Mouse (Mus musculus): ENCODE data around the gene Krt42. TPM values are rescaled to one million over a fixed set of nuclear protein-coding genes. Genes with fewer than 3 reads are reported as not detected.
"Not testable (repeated sequence)": the region's sequence is repeated elsewhere in the genome, so short reads cannot be mapped to it uniquely, and the experiment has no call there.

Gene Krt42
- polyA plus RNA-seq, 1 experiment from 2014 or later = not detected

DNA sequence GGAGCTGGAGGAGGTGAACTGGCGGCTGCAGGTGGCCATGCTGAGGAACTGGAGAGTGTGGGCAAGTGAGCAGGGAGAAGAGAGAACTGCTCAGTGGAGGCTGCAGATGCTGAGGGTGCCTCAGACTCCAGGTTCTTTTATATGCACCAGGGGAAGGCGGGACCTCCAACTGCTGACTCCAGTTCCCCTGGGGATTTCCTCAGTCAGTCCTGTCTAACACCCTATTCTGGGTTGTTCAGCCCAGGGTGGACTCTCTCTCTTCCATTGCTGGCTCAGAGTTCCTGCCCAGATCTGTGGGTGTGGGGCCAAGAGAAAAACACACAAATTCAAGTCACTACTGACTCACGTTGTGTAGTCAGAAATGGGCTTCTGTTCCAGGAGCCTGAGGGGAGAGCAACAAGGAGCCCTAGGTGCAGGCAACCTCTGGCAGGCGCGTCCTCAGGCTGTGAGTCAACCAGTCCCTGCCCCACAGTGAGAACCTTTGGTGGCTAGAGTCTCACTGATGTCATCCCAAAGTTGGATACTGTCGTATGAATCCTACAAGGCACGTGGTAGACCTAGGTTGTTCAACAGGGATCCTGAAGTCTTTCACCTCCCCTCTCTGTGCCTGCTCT, 20.7 kb downstream of the Krt42 start, which contains the start of gene Krt16:
Krt16 (minus strand) TSS at position 51 of the 614 bp plus-strand sequence.
- Histone ChIP-seq H3K4me2 (no peak within 1 kb of the TSS), H3K4me3 (no peak within 1 kb of the TSS), H3K36me3 (ENCODE audit: poor library complexity, severe bottlenecking) (no peaks in the 10 kb centered on the region), H3K9ac (no peak within 1 kb of the TSS), H3K4me1 (no peaks in the 10 kb centered on the region), H3K9me3 (replicated peaks) (no peaks in the 10 kb centered on the region), H3K27me3 (no peaks in the 10 kb centered on the region), H3K27ac (no peak within 1 kb of the TSS)
- ATAC-seq = no peak
- WGBS = 84% methylated on average over 7 of the region's 7 CpGs

DNA sequence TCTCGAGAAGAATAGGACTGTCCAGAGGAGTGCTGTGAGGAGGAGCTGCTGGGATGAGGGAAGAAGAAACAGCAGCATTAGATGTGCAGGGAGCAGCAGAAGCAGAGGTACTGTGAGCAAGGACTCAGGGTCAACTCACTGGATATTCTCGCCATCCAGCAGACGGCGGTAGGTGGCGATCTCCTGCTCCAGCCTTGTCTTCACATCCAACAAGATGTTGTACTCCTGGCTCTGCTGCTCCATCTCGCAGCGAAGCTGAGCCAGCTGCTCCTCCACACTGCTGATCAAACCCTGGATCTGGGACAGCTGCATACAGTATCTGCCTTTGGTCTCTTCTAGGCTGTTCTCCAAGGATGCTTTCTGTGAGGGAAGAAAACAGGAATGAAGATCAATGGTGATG, 23.2 kb downstream of the Krt42 start:
- not testable (repeated sequence) for ATAC-seq

DNA sequence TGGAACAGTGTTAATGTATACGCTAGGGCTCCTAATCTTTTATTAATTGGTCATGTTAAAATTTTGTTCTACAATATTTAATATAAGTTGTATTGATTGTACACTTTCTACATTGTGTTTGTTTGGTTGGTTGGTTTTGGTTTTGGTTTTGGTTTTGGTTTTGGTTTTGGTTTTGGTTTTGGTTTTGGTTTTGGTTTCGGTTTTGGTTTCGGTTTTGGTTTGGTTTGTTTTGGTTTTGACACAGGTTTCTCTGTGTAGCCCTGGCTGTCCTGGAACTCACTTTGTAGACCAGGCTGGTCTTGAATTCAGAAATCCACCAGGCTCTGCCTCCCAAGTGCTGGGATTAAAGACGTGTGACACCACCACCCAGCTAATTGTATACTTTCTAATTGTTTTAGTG, 29.4 kb downstream of the Krt42 start:
- WGBS = 90% methylated on average over 4 of the region's 4 CpGs
- not testable (repeated sequence) for H3K9ac ChIP-seq; H3K27ac ChIP-seq; H3K4me1 ChIP-seq; ATAC-seq; H3K4me3 ChIP-seq; H3K36me3 ChIP-seq (ENCODE audit: poor library complexity, severe bottlenecking); H3K9me3 ChIP-seq (replicated peaks); H3K27me3 ChIP-seq; H3K4me2 ChIP-seq

More for the DNA sequence above, 23.2 kb downstream of the Krt42 start:
- not testable (repeated sequence) for H3K4me3 ChIP-seq; H3K9me3 ChIP-seq (replicated peaks); H3K9ac ChIP-seq; H3K36me3 ChIP-seq (ENCODE audit: poor library complexity, severe bottlenecking); H3K4me1 ChIP-seq; H3K4me2 ChIP-seq; H3K27ac ChIP-seq; H3K27me3 ChIP-seq
- WGBS = 78% methylated on average over 7 of the region's 7 CpGs

DNA sequence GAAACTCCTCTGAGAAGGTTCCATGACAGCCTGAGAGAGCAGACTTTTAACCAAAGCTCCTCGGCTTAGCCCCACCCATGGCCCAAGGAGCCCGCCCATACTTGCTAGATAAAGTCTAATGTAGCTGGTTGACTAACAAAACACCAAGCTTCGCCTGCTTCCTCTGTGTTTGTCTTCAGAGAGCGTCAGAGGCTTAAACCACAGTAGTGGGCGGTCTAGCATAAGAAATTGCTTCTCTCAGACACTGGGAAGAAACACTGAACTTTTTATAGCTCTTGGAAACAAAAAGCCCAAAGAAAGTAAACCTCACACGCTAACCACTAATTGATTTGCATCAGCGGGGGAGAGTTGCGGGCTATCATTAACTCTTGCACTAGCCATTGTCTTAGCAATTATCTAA, 47.9 kb downstream of the Krt42 start:
- Histone ChIP-seq H3K36me3 (ENCODE audit: poor library complexity, severe bottlenecking) (no peaks in the 10 kb centered on the region), H3K9me3 (replicated peaks) (peaks cover 10% of the 10 kb centered on the region), H3K27me3 (no peaks in the 10 kb centered on the region), H3K9ac (no peak overlapping the region), H3K4me2 (no peak overlapping the region), H3K27ac (no peak overlapping the region), H3K4me1 (no peaks in the 10 kb centered on the region; the same call in 1 of the 2 replicates), H3K4me3 (no peak overlapping the region)
- ATAC-seq = no peak
- 47% methylated on average over 8 of the region's 8 CpGs for WGBS

DNA sequence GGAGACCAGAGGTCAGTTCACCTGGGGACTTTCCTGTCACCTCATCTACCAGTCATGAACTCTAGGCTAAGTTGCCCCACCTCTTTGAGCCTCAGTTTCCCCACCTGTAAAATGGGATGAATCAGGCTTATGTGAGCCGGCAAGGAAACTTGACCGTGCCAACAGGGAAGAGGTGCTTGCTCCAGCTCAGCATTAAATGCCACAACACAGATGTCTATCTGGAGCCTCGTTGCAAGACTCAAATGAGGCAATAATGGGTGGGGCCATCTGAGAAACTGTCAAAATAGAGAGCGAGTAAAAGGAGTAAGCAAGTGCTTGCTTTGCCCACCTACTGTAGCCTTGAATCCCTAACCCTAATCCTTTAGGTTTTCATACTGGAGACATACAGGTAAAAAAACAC, 50.4 kb downstream of the Krt42 start:
- Histone ChIP-seq H3K4me3 (no peak overlapping the region), H3K9me3 (replicated peaks) (0 out of 2 replicates have a peak, but pooled peaks cover 3% of the 10 kb centered on the region), H3K9ac (no peak overlapping the region), H3K27ac (no peak overlapping the region), H3K36me3 (ENCODE audit: poor library complexity, severe bottlenecking) (no peaks in the 10 kb centered on the region), H3K4me1 (no peaks in the 10 kb centered on the region; the same call in 1 of the 2 replicates), H3K27me3 (no peaks in the 10 kb centered on the region), H3K4me2 (no peak overlapping the region)
- no peak for ATAC-seq
- WGBS = 86% methylated on average over 4 of the region's 4 CpGs

Other genes starting within 250 kb of the Krt42 start
- gene Krt33b, start 240.0 kb downstream of the Krt42 start, polyA plus RNA-seq (2015; fragmentation: Nextera tagmentation; extraction: Ambion mirVana) = not detected in 2 replicates
- not detected in 2 replicates for gene Krt34, start 228.3 kb downstream of the Krt42 start, polyA plus RNA-seq (2015; fragmentation: Nextera tagmentation; extraction: Ambion mirVana)
- gene Krt31, start 219.3 kb downstream of the Krt42 start, polyA plus RNA-seq (2015; fragmentation: Nextera tagmentation; extraction: Ambion mirVana) = not detected in 2 replicates
- not detected in 2 replicates for gene Krt32, start 181.6 kb downstream of the Krt42 start, polyA plus RNA-seq (2015; fragmentation: Nextera tagmentation; extraction: Ambion mirVana)
- not detected in 2 replicates for gene Krt35, start 173.6 kb downstream of the Krt42 start, polyA plus RNA-seq (2015; fragmentation: Nextera tagmentation; extraction: Ambion mirVana)
- not detected in 2 replicates for gene Krt36, start 164.2 kb downstream of the Krt42 start, polyA plus RNA-seq (2015; fragmentation: Nextera tagmentation; extraction: Ambion mirVana)
- not detected in 2 replicates for gene Krt13, start 148.3 kb downstream of the Krt42 start, polyA plus RNA-seq (2015; fragmentation: Nextera tagmentation; extraction: Ambion mirVana)
- 0.34 and 0.35 TPM in 2 replicates for gene Krt15, start 133.9 kb downstream of the Krt42 start, polyA plus RNA-seq (2015; fragmentation: Nextera tagmentation; extraction: Ambion mirVana)
- gene Krt19, start 121.2 kb downstream of the Krt42 start, polyA plus RNA-seq (2015; fragmentation: Nextera tagmentation; extraction: Ambion mirVana) = 0.23 and 0.49 TPM in 2 replicates
- gene Krt9, start 76.6 kb downstream of the Krt42 start, polyA plus RNA-seq (2015; fragmentation: Nextera tagmentation; extraction: Ambion mirVana) = not detected in 2 replicates
- 0.13 and 0.38 TPM in 2 replicates for gene Krt14, start 62.3 kb downstream of the Krt42 start, polyA plus RNA-seq (2015; fragmentation: Nextera tagmentation; extraction: Ambion mirVana)
- not detected in 2 replicates for gene Krt16, start 21.0 kb downstream of the Krt42 start, polyA plus RNA-seq (2015; fragmentation: Nextera tagmentation; extraction: Ambion mirVana)
- gene Krt17, start 8.8 kb downstream of the Krt42 start, polyA plus RNA-seq (2015; fragmentation: Nextera tagmentation; extraction: Ambion mirVana) = 0.19 and 0.37 TPM in 2 replicates
- gene Eif1, start 50.0 kb upstream of the Krt42 start, polyA plus RNA-seq (2015; fragmentation: Nextera tagmentation; extraction: Ambion mirVana) = 1,595 and 1,677 TPM in 2 replicates
- 0.56 and 0.89 TPM in 2 replicates for gene Gast, start 64.5 kb upstream of the Krt42 start, polyA plus RNA-seq (2015; fragmentation: Nextera tagmentation; extraction: Ambion mirVana)
- gene Hap1, start 86.3 kb upstream of the Krt42 start, polyA plus RNA-seq (2015; fragmentation: Nextera tagmentation; extraction: Ambion mirVana) = 93.7 and 98.5 TPM in 2 replicates
- gene Jup, start 127.9 kb upstream of the Krt42 start, polyA plus RNA-seq (2015; fragmentation: Nextera tagmentation; extraction: Ambion mirVana) = 37.1 and 42.8 TPM in 2 replicates
- gene P3h4, start 145.0 kb upstream of the Krt42 start, polyA plus RNA-seq (2015; fragmentation: Nextera tagmentation; extraction: Ambion mirVana) = 10.9 and 12.3 TPM in 2 replicates
- 15.5 and 16.3 TPM in 2 replicates for gene Fkbp10, start 145.8 kb upstream of the Krt42 start, polyA plus RNA-seq (2015; fragmentation: Nextera tagmentation; extraction: Ambion mirVana)
- 105 and 114 TPM in 2 replicates for gene Nt5c3b, start 171.9 kb upstream of the Krt42 start, polyA plus RNA-seq (2015; fragmentation: Nextera tagmentation; extraction: Ambion mirVana)
- 0.70 and 1.1 TPM in 2 replicates for gene Klhl10, start 172.0 kb upstream of the Krt42 start, polyA plus RNA-seq (2015; fragmentation: Nextera tagmentation; extraction: Ambion mirVana)
- 12.1 and 12.2 TPM in 2 replicates for gene Klhl11, start 202.9 kb upstream of the Krt42 start, polyA plus RNA-seq (2015; fragmentation: Nextera tagmentation; extraction: Ambion mirVana)